Mouse (Mus musculus) liver, adult 2 months (tissue): Measurements from ENCODE around the gene Higd2a.

ENCODE experiments used
- CTCF ChIP-seq: fragments of 200-500 bp; IDR thresholded peaks from 2 replicates; pipeline ENCODE4 v1.5.1; 2011; ENCODE audit warnings: low read depth, low read length, control low read depth
- POLR2A ChIP-seq: fragments of 200-500 bp; IDR thresholded peaks from 2 replicates; pipeline ENCODE4 v1.6.1; 2011; ENCODE audit warnings: low read length, control low read depth; ENCODE audit not compliant: insufficient read depth; ENCODE audit errors: extremely low read depth

DNA sequence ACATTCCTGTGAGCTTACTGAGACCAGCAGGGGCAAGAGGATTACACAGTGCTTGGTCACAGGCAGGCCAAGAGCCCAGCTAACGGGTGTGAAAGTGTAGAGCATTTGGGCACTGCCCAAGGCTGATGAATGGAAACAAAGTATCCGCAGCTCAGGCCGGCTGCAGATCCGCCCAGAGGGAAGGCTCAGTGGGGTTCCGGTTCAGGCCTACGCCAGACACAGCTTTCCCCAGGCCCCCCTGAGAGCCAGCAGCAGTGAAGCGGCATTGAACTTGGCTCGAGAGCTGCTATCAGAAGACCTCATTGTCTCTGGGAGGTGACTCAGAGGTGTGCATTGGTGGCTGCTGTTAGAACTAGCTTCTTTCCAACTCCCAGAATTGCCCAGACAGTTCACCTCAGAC, 18.7 kb downstream of the Higd2a start:
- TF ChIP-seq CTCF (no peak), POLR2A (no peak)
